Mouse (Mus musculus) T-helper 17 cell (primary cell): ENCODE results near the gene Pclo.
"Not testable (repeated sequence)": the region's sequence is repeated elsewhere in the genome, so short reads cannot be mapped to it uniquely, and the experiment has no call there.

ENCODE experiments used
- in situ Hi-C, 2 experiments: fragments of 300-600 bp; cut with MboI, MseI; formaldehyde crosslinking; loops; 1 replicate in 1 of 2; 2 replicates in 1 of 2; pipeline ENCODE4 v1.15.1; 2025; ENCODE audit warnings: high pct_unique_total_duplicates in 2 of 2

Gene Pclo

GRCm38 (mm10) chr5:14680419-14680818 is 165.7 kb downstream of the Pclo start:
- in situ Hi-C loops: no loop called here

GRCm38 (mm10) chr5:14691995-14692394 is 177.3 kb downstream of the Pclo start:
- in situ Hi-C loops: no loop called here

GRCm38 (mm10) chr5:14696745-14697144 is 182.0 kb downstream of the Pclo start:
- in situ Hi-C loops: no loop called here

GRCm38 (mm10) chr5:14700900-14701299 is 186.2 kb downstream of the Pclo start:
- in situ Hi-C loops: no loop called here

GRCm38 (mm10) chr5:14705423-14705822 is 190.7 kb downstream of the Pclo start:
- in situ Hi-C loops: no loop called here

GRCm38 (mm10) chr5:14707311-14707710 is 192.6 kb downstream of the Pclo start:
- in situ Hi-C loops: no loop called here

GRCm38 (mm10) chr5:14723576-14723975 is 208.9 kb downstream of the Pclo start:
- in situ Hi-C loops: no loop called here

- in situ Hi-C loops: no loop called here
These were observed 214.0 kb downstream of the Pclo start for GRCm38 (mm10) chr5:14728676-14729253.

GRCm38 (mm10) chr5:14750882-14751281 is 236.2 kb downstream of the Pclo start:
- in situ Hi-C loops: no loop called here

- in situ Hi-C loops: no loop called here
These were observed 252.0 kb downstream of the Pclo start for GRCm38 (mm10) chr5:14766686-14767085.

GRCm38 (mm10) chr5:14782362-14783082 is 267.8 kb downstream of the Pclo start:
- in situ Hi-C loops: no loop called here

- in situ Hi-C loops: no loop called here
These were observed 279.2 kb downstream of the Pclo start for GRCm38 (mm10) chr5:14793891-14794290.

GRCm38 (mm10) chr5:14807136-14807535 is 292.4 kb downstream of the Pclo start:
- in situ Hi-C loops: no loop called here

GRCm38 (mm10) chr5:14833165-14833860 is 318.6 kb downstream of the Pclo start:
- in situ Hi-C loops: no loop called here

GRCm38 (mm10) chr5:14834155-14834991 is 319.7 kb downstream of the Pclo start:
- in situ Hi-C loops: no loop called here

- in situ Hi-C loops: loop anchor here in 1 of 2 experiments (10.0 kb wide), 1 partner anchor 1319 kb away; no protein-coding TSS in a partner anchor
These were observed 338.9 kb downstream of the Pclo start for GRCm38 (mm10) chr5:14853650-14854049.

- in situ Hi-C loops: not testable (repeated sequence)
These were observed 370.6 kb downstream of the Pclo start for GRCm38 (mm10) chr5:14885291-14885690.

- in situ Hi-C loops: no loop called here
These were observed 377.5 kb downstream of the Pclo start for GRCm38 (mm10) chr5:14892242-14892641.

GRCm38 (mm10) chr5:14903539-14903938 is 388.8 kb downstream of the Pclo start:
- in situ Hi-C loops: not testable (repeated sequence)
